Mouse (Mus musculus) liver, embryonic 14.5 days (tissue): ENCODE data around the gene Tcf21. TPM values are rescaled to one million over a fixed set of nuclear protein-coding genes. Genes with fewer than 3 reads are reported as not detected.

ENCODE experiments used
- ATAC-seq: fragments of 200-750 bp; cut with Nextera tagmentation; 2 replicates; pipeline ENCODE4 v1.8.0; 2017; ENCODE audit warnings: moderate number of reproducible peaks, mild to moderate bottlenecking, moderate library complexity; ENCODE audit not compliant: insufficient read depth
- DNase-seq, 3 experiments: peaks; one replicate each; pipeline ENCODE4 v3.0.0-alpha.2; 2012 to 2013; ENCODE audit warnings: low read depth in 3 of 3, low spot score in 3 of 3
- H3K27ac ChIP-seq: fragments of 300-500 bp; sonication (generic); 2 replicates; pipeline ENCODE4 v1.5.1; 2014; ENCODE audit warnings: moderate library complexity, mild to moderate bottlenecking, control low read depth, inconsistent platforms
- H3K27me3 ChIP-seq: fragments of 300-500 bp; sonication (generic); 2 replicates; pipeline ENCODE4 v1.6.1; 2014; ENCODE audit warnings: mild to moderate bottlenecking, low read length, moderate library complexity; ENCODE audit not compliant: control insufficient read depth, insufficient read depth
- H3K36me3 ChIP-seq: fragments of 300-500 bp; sonication (generic); replicated peaks from 2 replicates; pipeline ENCODE4 v1.6.1; 2014; ENCODE audit warnings: low read depth; ENCODE audit not compliant: control insufficient read depth, insufficient read depth
- H3K4me1 ChIP-seq, 2 experiments: fragments of 200-500 bp in 1 of 2; fragments of 300-500 bp in 1 of 2; sonication (generic) in 1 of 2; replicated peaks; 2 replicates each; pipeline ENCODE4 v1.6.1; 2012 to 2014; ENCODE audit warnings: antibody characterized with exemption in 1 of 2, inconsistent platforms in 1 of 2, low read length in 1 of 2; ENCODE audit not compliant: control insufficient read depth in 2 of 2, insufficient read depth in 2 of 2
- H3K4me2 ChIP-seq: fragments of 300-500 bp; sonication (generic); 2 replicates; pipeline ENCODE4 v1.6.1; 2014; ENCODE audit warnings: low read depth, mild to moderate bottlenecking, control low read depth, moderate library complexity
- H3K4me3 ChIP-seq, 2 experiments: fragments of 200-500 bp in 1 of 2; fragments of 300-500 bp in 1 of 2; sonication (generic) in 1 of 2; 2 replicates each; pipeline ENCODE4 v1.5.1; 2012 to 2014; ENCODE audit warnings: low read depth in 2 of 2, low read length in 2 of 2, mild to moderate bottlenecking in 2 of 2, control low read depth in 1 of 2, inconsistent platforms in 1 of 2, moderate library complexity in 1 of 2; ENCODE audit not compliant: insufficient read depth in 1 of 2
- H3K9ac ChIP-seq: fragments of 300-500 bp; sonication (generic); replicated peaks from 2 replicates; pipeline ENCODE4 v1.6.1; 2014; ENCODE audit warnings: mild to moderate bottlenecking, control low read depth, moderate library complexity
- H3K9me3 ChIP-seq: fragments of 300-500 bp; sonication (generic); 2 replicates; pipeline ENCODE4 v1.6.1; 2016; ENCODE audit warnings: low read length, mixed read lengths; ENCODE audit not compliant: control insufficient read depth
- CTCF ChIP-seq: IDR thresholded peaks from 2 replicates; pipeline ENCODE4 v1.5.1; 2016; ENCODE audit warnings: antibody characterized with exemption, low read depth, control low read depth
- EP300 ChIP-seq: IDR thresholded peaks from 2 replicates; pipeline ENCODE4 v1.6.1; 2016; ENCODE audit warnings: antibody characterized with exemption, low read depth
- WGBS: fragments of 180-500 bp; shearing (Covaris S2); extraction: QIAGEN DNeasy Blood & Tissue Kit; methylation state at CpG from one replicate; pipeline ENCODE4 v1.1.7; 2014; ENCODE audit not compliant: insufficient replicate concordance; 5-methylcytosine and 5-hydroxymethylcytosine counted together
- polyA plus RNA-seq, 2 experiments: library from polyadenylated mRNA; depleted of rRNA in 1 of 2; stranded (reverse) in 1 of 2; unstranded in 1 of 2; fragments of >200 nt; fragmentation: Nextera tagmentation in 1 of 2; extraction: Ambion mirVana in 1 of 2; gene quantifications; 2 replicates each; pipeline versions ENCODE4 v1.2.1 to v1.2.3; 2012 to 2014

Gene Tcf21
- polyA plus RNA-seq, 2 experiments: 4.2 to 4.5 TPM

DNA sequence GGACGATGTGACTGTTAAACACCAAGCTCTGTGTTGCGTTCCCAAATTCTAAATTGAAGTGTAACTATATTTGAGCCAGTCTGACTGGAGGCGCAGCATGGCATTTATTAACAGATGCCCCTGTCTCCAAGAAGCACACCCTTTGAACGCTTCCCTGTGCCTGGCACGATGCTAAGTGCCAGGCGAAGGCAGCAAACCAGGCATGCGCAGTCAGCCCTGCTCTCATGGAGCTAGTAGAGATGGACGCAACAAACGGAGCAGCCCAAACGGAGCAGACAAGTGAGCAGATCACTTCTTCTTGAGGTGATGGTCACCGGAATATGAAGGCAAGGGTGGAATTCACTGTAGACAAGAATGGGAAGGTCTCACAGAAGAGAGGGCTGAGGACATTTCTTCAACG is 8.1 kb downstream of the Tcf21 start:
- Histone ChIP-seq H3K36me3 (no peaks in the 10 kb centered on the region), H3K4me3 (no peak overlapping the region), H3K4me1 (no peaks in the 10 kb centered on the region), H3K9me3 (no peaks in the 10 kb centered on the region), H3K9ac (no peak overlapping the region), H3K27ac (no peak overlapping the region), H3K27me3 (peaks cover 34% of the 10 kb centered on the region), H3K4me2 (no peak overlapping the region)
- 26% methylated on average over 12 of the region's 12 CpGs for WGBS
- ATAC-seq: no peak
- no peak for DNase-seq
- no peak for TF ChIP-seq CTCF
- no peak for TF ChIP-seq EP300

DNA sequence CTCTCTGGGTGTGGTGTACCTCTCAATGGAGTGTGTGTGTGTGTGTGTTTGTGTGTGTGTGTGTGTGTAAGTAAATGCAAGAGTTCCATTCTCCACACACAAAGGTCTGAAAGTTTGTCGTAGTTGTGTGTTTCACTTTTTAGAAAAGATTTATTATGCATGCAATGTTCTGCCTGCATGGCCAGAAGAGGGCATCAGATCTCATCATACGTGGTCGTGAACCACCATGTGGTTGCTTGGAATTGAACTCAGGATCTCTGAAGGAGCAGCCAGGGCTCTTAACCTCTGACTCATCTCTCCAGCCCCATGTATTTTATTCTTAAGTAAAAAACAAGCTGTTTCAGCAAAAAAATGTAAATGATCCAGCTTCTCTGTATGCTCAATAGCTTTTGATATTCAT is 37.3 kb downstream of the Tcf21 start:
- Histone ChIP-seq H3K27ac (no peak overlapping the region), H3K9ac (no peak overlapping the region), H3K9me3 (no peaks in the 10 kb centered on the region), H3K4me1 (no peaks in the 10 kb centered on the region), H3K27me3 (no peaks in the 10 kb centered on the region), H3K36me3 (no peaks in the 10 kb centered on the region), H3K4me3 (no peak overlapping the region), H3K4me2 (no peak overlapping the region)
- DNase-seq: no peak
- ATAC-seq: no peak
- TF ChIP-seq CTCF (peak; percentile 22; the same call in 1 of the 2 replicates), EP300 (no peak)
- 35% methylated on average over 3 of the region's 3 CpGs for WGBS

DNA sequence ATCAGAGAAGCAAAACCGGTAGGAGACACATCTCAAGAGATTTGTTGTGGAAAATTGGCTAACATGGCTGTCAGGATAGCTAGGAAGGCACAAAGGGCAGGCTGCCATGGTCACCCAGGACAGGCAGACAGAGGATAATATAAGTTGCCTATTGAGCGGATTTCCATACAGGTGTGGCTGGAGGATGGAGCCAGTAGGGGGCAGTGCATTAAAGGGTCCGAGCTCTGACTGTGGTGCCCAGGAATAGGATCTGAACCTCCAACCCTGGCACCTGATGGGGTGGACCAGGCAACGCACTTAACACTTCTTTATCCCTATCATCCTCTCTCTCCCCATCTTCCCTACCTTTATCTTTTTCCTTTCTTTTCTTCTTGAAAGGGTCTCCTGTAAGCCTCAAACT is 38.5 kb downstream of the Tcf21 start:
- no peak for TF ChIP-seq EP300
- peak; percentile 59 for TF ChIP-seq CTCF
- Histone ChIP-seq H3K4me3 (no peak overlapping the region), H3K9ac (no peak overlapping the region), H3K9me3 (no peaks in the 10 kb centered on the region), H3K4me1 (no peaks in the 10 kb centered on the region), H3K27ac (no peak overlapping the region), H3K27me3 (no peaks in the 10 kb centered on the region), H3K36me3 (no peaks in the 10 kb centered on the region), H3K4me2 (no peak overlapping the region)
- ATAC-seq: no peak
- no peak for DNase-seq
- 26% methylated on average over 4 of the region's 4 CpGs for WGBS

DNA sequence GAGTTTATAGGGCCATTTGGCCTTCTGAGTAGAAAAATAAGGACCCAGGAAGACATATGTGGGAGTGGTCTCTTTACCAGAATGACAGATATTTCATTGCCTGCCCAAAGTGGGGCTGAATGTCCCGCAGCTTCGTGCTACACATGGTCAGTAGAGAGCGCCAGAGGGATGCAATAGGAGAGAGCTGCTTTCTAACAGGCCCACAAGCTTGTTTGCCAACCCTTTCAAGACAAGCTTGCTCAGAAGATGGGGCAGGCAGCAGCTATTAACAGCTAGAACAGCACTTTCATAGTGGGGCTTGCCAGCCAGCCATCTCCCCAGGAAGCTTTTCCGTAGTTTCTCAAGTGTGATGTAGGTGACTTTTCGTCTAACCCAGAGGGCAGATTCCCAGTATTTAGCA is 42.0 kb downstream of the Tcf21 start:
- no peak overlapping the region for H3K27ac ChIP-seq
- DNase-seq (no peak), ATAC-seq (no peak)
- H3K4me2 ChIP-seq: no peak overlapping the region
- H3K27me3 ChIP-seq: no peaks in the 10 kb centered on the region
- no peaks in the 10 kb centered on the region for H3K9me3 ChIP-seq
- H3K4me3 ChIP-seq: no peak overlapping the region
- no peaks in the 10 kb centered on the region for H3K4me1 ChIP-seq
- 13% methylated on average over 5 of the region's 5 CpGs for WGBS
- peak; percentile 35; the same call in 1 of the 2 replicates for TF ChIP-seq CTCF
- TF ChIP-seq EP300: no peak
- H3K9ac ChIP-seq: no peak overlapping the region
- no peaks in the 10 kb centered on the region for H3K36me3 ChIP-seq

DNA sequence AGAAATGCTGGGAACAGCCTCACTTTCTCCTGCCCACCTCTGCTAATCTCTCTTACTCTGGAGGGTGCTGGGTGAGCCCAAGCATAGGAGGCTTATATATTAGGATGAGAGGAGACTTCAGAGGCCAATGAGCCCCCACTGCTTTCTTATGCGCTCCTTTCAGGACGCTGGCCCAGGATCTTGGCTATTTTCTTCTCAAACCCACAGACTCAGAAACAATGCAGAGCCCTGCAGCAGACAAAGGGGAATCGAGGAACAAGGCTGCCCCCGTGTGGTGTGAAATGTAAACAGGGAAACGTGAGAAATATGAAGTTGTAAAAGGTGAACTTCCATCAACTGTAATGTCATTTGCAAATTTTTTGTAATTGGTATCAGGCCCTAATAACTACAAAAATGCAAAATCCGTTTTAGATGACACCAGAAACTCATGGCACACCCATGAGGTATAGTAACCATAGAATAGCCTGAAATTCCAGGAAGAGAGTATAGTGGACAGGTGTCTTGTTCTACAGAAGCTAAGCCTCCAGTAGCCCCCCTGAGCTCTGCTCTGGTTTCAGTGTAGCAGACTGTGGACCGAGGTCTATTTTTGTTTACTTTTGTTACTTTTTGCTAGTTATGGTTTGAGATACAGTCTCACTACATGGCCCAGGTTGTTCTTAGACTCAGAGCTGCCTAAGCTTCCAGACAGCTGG is 43.8 kb downstream of the Tcf21 start:
- 10% methylated on average over 7 of the region's 7 CpGs for WGBS
- Histone ChIP-seq H3K9ac (no peak overlapping the region), H3K4me3 (no peak overlapping the region), H3K9me3 (no peaks in the 10 kb centered on the region), H3K4me2 (no peak overlapping the region), H3K36me3 (no peaks in the 10 kb centered on the region), H3K27me3 (no peaks in the 10 kb centered on the region), H3K4me1 (no peaks in the 10 kb centered on the region), H3K27ac (no peak overlapping the region)
- DNase-seq: no peak
- TF ChIP-seq CTCF (peak; percentile 36), EP300 (no peak)
- ATAC-seq: no peak
